In genomic region chr11:112050362-112050761, GRCm38 (mm10) we compare ENCODE assay signal across 15 mouse cellular contexts.
"Had no signal": no experiment of that assay in that cellular context is flagged by ENCODE, and none has a peak within 500 bp of the region (broad histone marks: within the 10 kb centered on the region; RNA-seq: fewer than 3 reads in every experiment).

No protein-coding gene starts in this region.

- DNase-seq: kidney, adult 11 months; kidney, adult 9 months; kidney, postnatal 36 days; layer of hippocampus, adult 9-11 months; layer of hippocampus, postnatal 36 days; lung, postnatal 14 days; spleen, adult 18-20 months; thymus, postnatal 36 days had no signal

- H3K9me3 ChIP-seq: limb, embryonic 12.5 days; lung, embryonic 15.5 days; midbrain, embryonic 15.5 days; neural tube, embryonic 12.5 days; stomach, embryonic 15.5 days had no signal

- H3K4me1 ChIP-seq: midbrain, embryonic 15.5 days; stomach, embryonic 15.5 days had no signal

- H3K4me2 ChIP-seq: limb, embryonic 12.5 days; lung, embryonic 15.5 days; midbrain, embryonic 15.5 days; neural tube, embryonic 12.5 days; stomach, embryonic 15.5 days had no signal

- H3K27me3 ChIP-seq: limb, embryonic 12.5 days; lung, embryonic 15.5 days; midbrain, embryonic 15.5 days; neural tube, embryonic 12.5 days; stomach, embryonic 15.5 days had no signal

- ATAC-seq: midbrain, embryonic 15.5 days had no signal

- H3K4me3 ChIP-seq: limb, embryonic 12.5 days; lung, embryonic 15.5 days; midbrain, embryonic 15.5 days; neural tube, embryonic 12.5 days; stomach, embryonic 15.5 days had no signal

- H3K36me3 ChIP-seq: limb, embryonic 12.5 days; lung, embryonic 15.5 days; midbrain, embryonic 15.5 days; neural tube, embryonic 12.5 days; stomach, embryonic 15.5 days had no signal

- H3K27ac ChIP-seq: kidney, postnatal 0 days; limb, embryonic 12.5 days; lung, embryonic 15.5 days; macrophage; midbrain, embryonic 15.5 days; neural tube, embryonic 12.5 days; stomach, embryonic 15.5 days had no signal

- H3K9ac ChIP-seq: limb, embryonic 12.5 days; lung, embryonic 15.5 days; midbrain, embryonic 15.5 days; neural tube, embryonic 12.5 days; stomach, embryonic 15.5 days had no signal
